Mouse (Mus musculus) hindbrain, embryonic 12.5 days (tissue): Measurements from ENCODE around the gene Lamc2. TPM values are rescaled to one million over a fixed set of nuclear protein-coding genes. Genes with fewer than 3 reads are reported as not detected.

ENCODE experiments used
- ATAC-seq: fragments of 200-750 bp; cut with Nextera tagmentation; 2 replicates; pipeline ENCODE4 v1.8.0; 2017; ENCODE audit warnings: moderate TSS enrichment; ENCODE audit not compliant: low FRiP score
- H3K27ac ChIP-seq: fragments of 300-500 bp; sonication (generic); 2 replicates; pipeline ENCODE4 v1.5.1; 2016; ENCODE audit warnings: mild to moderate bottlenecking
- H3K27me3 ChIP-seq: fragments of 300-500 bp; sonication (generic); 2 replicates; pipeline ENCODE4 v1.6.1; 2016; ENCODE audit warnings: mild to moderate bottlenecking
- H3K36me3 ChIP-seq: fragments of 300-500 bp; sonication (generic); 2 replicates; pipeline ENCODE4 v1.6.1; 2016; ENCODE audit warnings: mild to moderate bottlenecking
- H3K4me1 ChIP-seq: fragments of 300-500 bp; sonication (generic); 2 replicates; pipeline ENCODE4 v1.6.1; 2016
- H3K4me2 ChIP-seq: fragments of 300-500 bp; sonication (generic); replicated peaks from 2 replicates; pipeline ENCODE4 v1.6.1; 2016; ENCODE audit warnings: mild to moderate bottlenecking
- H3K4me3 ChIP-seq: fragments of 300-500 bp; sonication (generic); 2 replicates; pipeline ENCODE4 v1.5.1; 2016; ENCODE audit warnings: mild to moderate bottlenecking
- H3K9ac ChIP-seq: fragments of 300-500 bp; sonication (generic); 2 replicates; pipeline ENCODE4 v1.6.1; 2016; ENCODE audit warnings: mild to moderate bottlenecking, moderate library complexity
- H3K9me3 ChIP-seq: fragments of 300-500 bp; sonication (generic); replicated peaks from 2 replicates; pipeline ENCODE4 v1.6.1; 2016; ENCODE audit warnings: mild to moderate bottlenecking
- WGBS: fragments of 180-500 bp; shearing (Covaris S2); methylation state at CpG from one replicate; pipeline ENCODE4 v1.1.7; 2016; 5-methylcytosine and 5-hydroxymethylcytosine counted together
- polyA plus RNA-seq: library from polyadenylated mRNA; unstranded; fragments of >200 nt; fragmentation: Nextera tagmentation; extraction: Ambion mirVana; gene quantifications from 2 replicates; pipeline ENCODE4 v1.2.1, GENCODE M21; 2016

Gene Lamc2
- polyA plus RNA-seq, 1 experiment from 2014 or later: 1.6 TPM

- H3K27ac ChIP-seq: no peak overlapping the region; the same call in 1 of the 2 replicates
- 25% methylated on average over 11 of the region's 11 CpGs for WGBS
- ATAC-seq: no peak
These were observed 87.7 kb downstream of the Lamc2 start for GRCm38 (mm10) chr1:153098586-153098985.

GRCm38 (mm10) chr1:153097017-153097675 is 89.1 kb downstream of the Lamc2 start:
- peaks cover 23% of the 10 kb centered on the region for H3K27me3 ChIP-seq
- H3K4me1 ChIP-seq: peaks cover 10% of the 10 kb centered on the region
- H3K4me2 ChIP-seq: no peak overlapping the region
- H3K27ac ChIP-seq: no peak overlapping the region
- 88% methylated on average over 6 of the region's 6 CpGs for WGBS
- H3K36me3 ChIP-seq: no peaks in the 10 kb centered on the region
- no peak overlapping the region for H3K9ac ChIP-seq
- H3K9me3 ChIP-seq: no peaks in the 10 kb centered on the region
- H3K4me3 ChIP-seq: no peak overlapping the region
- no peak for ATAC-seq

More at GRCm38 (mm10) chr1:153098586-153098985, 87.7 kb downstream of the Lamc2 start:
- Histone ChIP-seq H3K27me3 (peaks cover 21% of the 10 kb centered on the region), H3K4me2 (no peak overlapping the region), H3K36me3 (no peaks in the 10 kb centered on the region), H3K4me1 (peaks cover 10% of the 10 kb centered on the region), H3K4me3 (no peak overlapping the region), H3K9me3 (no peaks in the 10 kb centered on the region), H3K9ac (no peak overlapping the region)

- no peak overlapping the region for H3K9ac ChIP-seq
- peaks cover 10% of the 10 kb centered on the region for H3K4me1 ChIP-seq
- peaks cover 23% of the 10 kb centered on the region for H3K27me3 ChIP-seq
- no peak overlapping the region for H3K4me2 ChIP-seq
- no peak for ATAC-seq
- no peaks in the 10 kb centered on the region for H3K9me3 ChIP-seq
- WGBS: 25% methylated on average over 16 of the region's 16 CpGs
- H3K4me3 ChIP-seq: no peak overlapping the region
- H3K27ac ChIP-seq: no peak overlapping the region
- H3K36me3 ChIP-seq: no peaks in the 10 kb centered on the region
These were observed 90.2 kb downstream of the Lamc2 start for GRCm38 (mm10) chr1:153095826-153096727.

GRCm38 (mm10) chr1:153095328-153095727 is 90.9 kb downstream of the Lamc2 start:
- Histone ChIP-seq H3K9ac (no peak overlapping the region), H3K27me3 (peaks cover 23% of the 10 kb centered on the region), H3K4me1 (peaks cover 12% of the 10 kb centered on the region), H3K4me2 (no peak overlapping the region), H3K4me3 (no peak overlapping the region), H3K27ac (no peak overlapping the region), H3K9me3 (no peaks in the 10 kb centered on the region), H3K36me3 (no peaks in the 10 kb centered on the region)
- WGBS: 43% methylated on average over 6 of the region's 6 CpGs
- ATAC-seq: no peak

DNA sequence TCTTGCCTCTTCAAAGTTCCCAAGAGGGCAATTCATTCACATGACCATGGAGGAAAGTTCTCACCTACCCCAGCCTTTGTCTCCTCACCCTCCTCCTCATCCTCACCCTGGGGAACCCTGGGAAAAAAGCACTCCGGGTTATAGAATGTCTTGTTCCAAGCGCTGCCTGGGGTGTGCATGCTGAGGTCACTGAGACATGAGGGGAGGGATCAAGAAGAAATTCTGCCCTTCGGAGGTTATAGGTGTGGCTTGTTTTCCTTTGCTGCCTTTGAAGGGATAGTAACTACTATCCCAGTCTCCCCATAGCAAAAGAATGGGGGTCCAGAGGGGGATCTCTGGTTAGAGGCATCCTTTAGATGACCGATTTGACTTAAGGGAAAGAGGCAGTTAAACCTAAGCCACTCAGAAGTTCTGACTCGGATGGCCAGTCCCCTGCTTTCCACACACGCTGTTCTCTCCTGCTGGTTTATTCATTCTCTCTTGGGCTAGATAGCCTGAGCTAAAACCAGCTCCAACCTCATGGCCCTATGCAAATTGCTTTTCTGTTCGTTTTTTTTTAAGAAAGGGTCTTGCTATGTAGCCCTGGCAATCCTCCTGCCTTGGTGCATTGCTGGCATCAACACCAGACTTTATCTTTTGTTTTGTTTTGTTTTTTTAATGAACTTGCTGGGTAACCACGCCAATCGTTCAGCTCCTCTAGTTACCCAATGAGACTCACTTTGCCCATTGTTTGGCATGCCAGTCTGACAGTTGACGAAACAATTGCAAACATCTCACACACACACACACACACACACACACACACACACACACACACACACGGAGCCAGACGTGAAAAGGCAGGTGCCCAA is 91.8 kb downstream of the Lamc2 start:
- no peak for ATAC-seq
- Histone ChIP-seq H3K4me2 (no peak overlapping the region), H3K9me3 (no peaks in the 10 kb centered on the region), H3K36me3 (no peaks in the 10 kb centered on the region), H3K27me3 (peaks cover 23% of the 10 kb centered on the region), H3K4me3 (no peak overlapping the region), H3K27ac (no peak overlapping the region), H3K9ac (no peak overlapping the region), H3K4me1 (peaks cover 12% of the 10 kb centered on the region)
- WGBS: 33% methylated on average over 12 of the region's 12 CpGs

DNA sequence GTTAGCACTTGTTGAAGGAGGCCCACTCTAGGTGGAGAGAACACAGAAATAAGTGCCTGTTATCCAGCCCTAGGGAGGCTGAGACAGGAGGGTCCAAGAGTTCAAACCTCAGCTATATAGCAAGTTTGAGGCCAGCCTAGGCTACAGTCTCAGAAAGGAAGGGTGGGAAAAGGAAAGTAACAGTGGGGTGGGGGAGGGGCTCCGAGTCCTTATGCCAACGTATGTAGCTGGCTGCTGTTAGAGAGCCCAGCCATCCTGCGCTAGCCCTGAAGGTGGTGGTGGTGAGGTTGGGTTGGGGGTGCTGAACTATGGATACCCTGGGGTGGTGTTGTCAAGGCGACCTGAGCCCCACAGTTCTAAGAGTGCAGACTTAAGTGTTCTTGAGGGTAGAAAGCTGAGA is 92.7 kb downstream of the Lamc2 start:
- no peak for ATAC-seq
- Histone ChIP-seq H3K4me1 (peaks cover 12% of the 10 kb centered on the region), H3K4me3 (no peak overlapping the region), H3K27ac (no peak overlapping the region), H3K4me2 (no peak overlapping the region), H3K27me3 (peaks cover 23% of the 10 kb centered on the region), H3K36me3 (no peaks in the 10 kb centered on the region), H3K9ac (no peak overlapping the region), H3K9me3 (no peaks in the 10 kb centered on the region)
- WGBS: 72% methylated on average over 4 of the region's 4 CpGs

- no peak overlapping the region for H3K4me2 ChIP-seq
- H3K27ac ChIP-seq: no peak overlapping the region
- H3K4me3 ChIP-seq: no peak overlapping the region
- WGBS: 49% methylated on average over 5 of the region's 5 CpGs
- H3K27me3 ChIP-seq: peaks cover 23% of the 10 kb centered on the region
- H3K4me1 ChIP-seq: peaks cover 12% of the 10 kb centered on the region
- H3K9ac ChIP-seq: no peak overlapping the region
- no peak for ATAC-seq
- no peaks in the 10 kb centered on the region for H3K9me3 ChIP-seq
- H3K36me3 ChIP-seq: no peaks in the 10 kb centered on the region
These were observed 93.1 kb downstream of the Lamc2 start for GRCm38 (mm10) chr1:153093172-153093571.

- no peak overlapping the region for H3K27ac ChIP-seq
- peak; percentile 41; the same call in 1 of the 2 replicates for ATAC-seq
- WGBS: 54% methylated on average over 5 of the region's 5 CpGs
These were observed 93.8 kb downstream of the Lamc2 start for GRCm38 (mm10) chr1:153092237-153092975.

DNA sequence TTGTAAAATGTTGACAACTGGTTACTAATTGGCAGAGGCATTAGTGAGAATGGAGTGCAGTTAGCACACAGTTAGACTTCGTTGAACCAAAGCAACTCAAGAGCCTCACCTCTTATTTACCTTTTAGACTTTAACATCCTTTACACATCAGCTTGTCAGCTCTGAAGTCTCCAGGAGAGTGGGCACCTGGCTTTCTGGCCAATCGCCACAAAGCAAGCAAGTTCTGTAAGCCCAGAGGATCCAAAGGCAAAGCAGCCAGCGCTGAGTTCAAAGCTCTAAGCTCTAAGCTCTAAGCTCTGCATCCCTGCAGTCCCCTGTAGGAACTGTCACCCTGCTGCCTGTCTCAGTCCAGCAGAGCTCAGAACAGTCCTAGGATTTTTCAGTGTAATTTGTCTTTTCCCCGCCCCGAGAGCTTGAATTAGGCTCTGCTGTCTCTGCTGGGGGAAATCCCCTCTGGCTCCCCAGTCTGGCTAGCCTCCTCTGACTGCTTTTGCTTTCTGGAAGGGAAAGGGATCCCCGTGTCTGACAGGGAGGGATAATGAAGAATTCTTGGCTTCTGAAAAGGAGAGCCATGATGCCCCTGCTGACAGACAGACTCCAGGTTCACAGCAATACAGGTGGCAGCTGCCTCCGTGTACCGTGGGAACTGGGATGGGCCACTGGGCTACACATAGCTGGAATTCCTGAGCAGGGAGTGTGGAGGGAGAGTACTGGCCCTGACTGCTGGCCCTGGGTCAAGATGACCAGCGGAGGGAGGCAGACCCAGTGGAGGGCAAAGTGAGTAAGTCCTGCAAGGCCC is 94.6 kb downstream of the Lamc2 start:
- Histone ChIP-seq H3K27me3 (peaks cover 23% of the 10 kb centered on the region), H3K4me3 (no peak overlapping the region), H3K4me1 (peaks cover 12% of the 10 kb centered on the region), H3K9ac (no peak overlapping the region), H3K36me3 (0 out of 2 replicates have a peak, but pooled peaks cover 3% of the 10 kb centered on the region), H3K9me3 (no peaks in the 10 kb centered on the region), H3K27ac (no peak overlapping the region), H3K4me2 (no peak overlapping the region)
- ATAC-seq: peak; percentile 42; the same call in 1 of the 2 replicates
- WGBS: 29% methylated on average over 9 of the region's 9 CpGs

More at GRCm38 (mm10) chr1:153092237-153092975, 93.8 kb downstream of the Lamc2 start:
- H3K4me1 ChIP-seq: peaks cover 12% of the 10 kb centered on the region
- no peaks in the 10 kb centered on the region for H3K9me3 ChIP-seq
- peaks cover 23% of the 10 kb centered on the region for H3K27me3 ChIP-seq
- no peak overlapping the region for H3K4me2 ChIP-seq
- 0 out of 2 replicates have a peak, but pooled peaks cover 3% of the 10 kb centered on the region for H3K36me3 ChIP-seq
- H3K4me3 ChIP-seq: no peak overlapping the region
- no peak overlapping the region for H3K9ac ChIP-seq

DNA sequence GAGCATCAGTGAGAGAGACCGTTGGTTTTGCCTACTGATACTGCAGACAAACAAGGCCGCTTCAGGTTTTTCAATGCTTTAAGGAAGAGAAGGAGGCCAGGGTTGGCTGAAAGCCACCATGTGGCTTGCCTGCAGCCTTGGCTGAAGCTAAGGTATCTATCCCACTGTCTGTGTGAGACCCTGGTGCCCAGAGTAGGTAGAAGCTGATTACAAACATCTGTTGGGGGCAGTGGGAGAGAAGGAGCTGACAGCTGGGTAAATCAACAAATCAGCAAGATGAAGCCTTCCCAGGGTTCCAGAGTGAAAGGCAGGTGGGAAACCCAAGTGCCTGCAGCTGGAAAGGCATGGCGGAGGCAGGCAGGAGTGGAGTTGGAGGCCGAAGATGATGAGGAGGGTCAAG is 95.4 kb downstream of the Lamc2 start:
- Histone ChIP-seq H3K4me2 (no peak overlapping the region), H3K9me3 (no peaks in the 10 kb centered on the region), H3K27me3 (peaks cover 18% of the 10 kb centered on the region), H3K9ac (no peak overlapping the region), H3K4me1 (peaks cover 7% of the 10 kb centered on the region; the same call in 1 of the 2 replicates), H3K27ac (no peak overlapping the region), H3K4me3 (no peak overlapping the region), H3K36me3 (0 out of 2 replicates have a peak, but pooled peaks cover 3% of the 10 kb centered on the region)
- 70% methylated on average over 4 of the region's 4 CpGs for WGBS
- no peak for ATAC-seq

- Histone ChIP-seq H3K36me3 (0 out of 2 replicates have a peak, but pooled peaks cover 3% of the 10 kb centered on the region), H3K27me3 (peaks cover 16% of the 10 kb centered on the region), H3K9me3 (no peaks in the 10 kb centered on the region), H3K27ac (no peak overlapping the region), H3K9ac (no peak overlapping the region), H3K4me3 (no peak overlapping the region), H3K4me2 (no peak overlapping the region), H3K4me1 (peaks cover 7% of the 10 kb centered on the region; the same call in 1 of the 2 replicates)
- no peak for ATAC-seq
- 83% methylated on average over 2 of the region's 2 CpGs for WGBS
These were observed 96.2 kb downstream of the Lamc2 start for GRCm38 (mm10) chr1:153090081-153090480.
